Mouse (Mus musculus) spleen, adult 2 months (tissue): Measurements from ENCODE around the gene Zbtb16.

Experiments used
- CTCF ChIP-seq: fragments of 200-500 bp; IDR thresholded peaks from 2 replicates; pipeline ENCODE4 v1.5.1; 2011; ENCODE audit warnings: mild to moderate bottlenecking, inconsistent platforms; ENCODE audit not compliant: insufficient read depth, insufficient read length, insufficient replicate concordance; ENCODE audit errors: extremely low read depth
- POLR2A ChIP-seq: fragments of 200-500 bp; IDR thresholded peaks from 2 replicates; pipeline ENCODE4 v1.6.1; 2011; ENCODE audit warnings: low read depth, low read length, inconsistent platforms

DNA sequence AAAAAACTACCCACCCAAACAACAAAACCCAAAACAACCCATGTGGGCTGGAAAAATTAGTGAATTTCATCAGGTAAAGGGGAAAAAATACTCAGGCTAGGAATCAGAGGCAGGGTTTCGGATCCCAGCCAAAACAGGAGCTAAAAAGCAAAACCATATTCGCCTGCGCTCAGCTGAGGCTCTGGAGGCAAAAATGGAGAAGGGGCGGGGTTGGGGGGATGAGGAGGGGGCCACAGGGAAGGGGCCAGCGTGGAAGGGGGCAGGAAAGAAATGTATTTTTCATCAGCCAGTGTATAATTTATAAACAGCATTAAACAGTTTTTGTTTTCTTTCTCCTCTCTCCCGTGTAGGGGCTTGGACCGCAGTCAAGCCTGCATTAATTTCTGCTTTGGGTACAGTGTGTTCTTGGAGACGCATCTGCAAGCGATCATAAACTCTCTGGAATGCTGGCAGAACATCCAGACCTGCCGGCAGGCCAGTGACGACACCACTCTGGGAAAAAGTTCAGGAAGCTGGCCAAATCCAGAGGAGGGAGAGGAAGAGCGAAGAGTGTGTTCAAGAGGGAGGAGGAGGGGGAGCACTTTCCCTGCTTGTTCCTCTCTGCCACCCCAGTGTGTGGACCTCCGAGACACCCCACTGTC lies 98.7 kb downstream of the Zbtb16 start:
- TF ChIP-seq POLR2A (no peak), CTCF (no peak)
